Mouse (Mus musculus) A20 (cell line): ENCODE data around the gene Il20rb.

Source experiments
- DNase-seq: peaks from one replicate; pipeline ENCODE4 v3.0.0-alpha.2; 2011; ENCODE audit warnings: low read depth, low spot score

Gene Il20rb

DNA sequence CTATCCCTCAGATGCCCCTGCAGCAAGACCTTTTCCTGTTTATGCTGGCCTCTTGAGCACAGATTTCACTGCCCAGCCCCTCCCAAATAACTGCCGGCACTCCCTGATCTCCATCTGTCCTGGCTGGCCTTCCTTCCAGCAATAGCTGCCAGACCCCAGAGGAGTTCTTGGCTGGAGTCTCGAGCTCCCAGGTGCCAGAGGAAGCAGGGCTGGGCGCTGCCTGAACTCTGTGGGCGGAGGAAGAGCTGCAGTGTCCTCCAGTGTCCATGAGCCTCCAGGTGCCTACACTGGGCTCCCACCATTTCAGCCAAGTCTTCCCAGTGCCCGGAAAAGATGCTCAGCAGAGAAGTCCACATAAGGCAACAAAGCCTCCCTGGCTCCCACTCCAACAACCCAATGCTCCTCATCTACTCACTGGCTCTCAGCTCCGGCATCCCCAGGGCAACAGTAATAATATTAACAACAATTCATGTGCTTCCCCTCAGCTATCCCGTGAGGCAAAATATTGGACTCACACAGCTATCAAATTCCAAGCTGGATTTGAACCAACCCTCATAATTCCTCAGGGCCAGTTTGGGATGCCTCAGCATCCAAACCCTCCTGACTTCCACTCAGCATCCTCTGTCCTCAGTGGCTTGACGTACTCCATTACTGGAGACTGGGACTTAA lies 15.5 kb downstream of the Il20rb start:
- no peak for DNase-seq

DNA sequence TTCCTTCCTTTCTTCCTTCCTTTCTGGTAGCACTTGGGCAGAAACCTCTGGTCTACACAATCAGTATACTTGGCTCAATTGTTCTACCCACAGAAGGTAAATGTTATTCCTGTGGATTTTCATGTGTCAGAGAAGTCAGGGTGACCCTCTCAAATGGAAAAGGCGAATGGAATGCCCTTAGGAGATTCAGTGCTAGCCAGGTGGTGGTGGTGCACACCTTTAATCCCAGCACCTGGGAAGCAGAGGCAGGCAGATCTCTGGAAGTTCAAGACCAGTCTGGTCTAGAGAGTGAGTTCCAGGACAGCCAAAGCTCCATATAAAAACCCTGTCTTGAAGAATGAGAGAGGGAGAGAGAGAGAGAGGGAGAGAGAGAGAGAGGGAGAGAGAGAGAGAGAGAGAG lies 16.4 kb downstream of the Il20rb start:
- no peak for DNase-seq

DNA sequence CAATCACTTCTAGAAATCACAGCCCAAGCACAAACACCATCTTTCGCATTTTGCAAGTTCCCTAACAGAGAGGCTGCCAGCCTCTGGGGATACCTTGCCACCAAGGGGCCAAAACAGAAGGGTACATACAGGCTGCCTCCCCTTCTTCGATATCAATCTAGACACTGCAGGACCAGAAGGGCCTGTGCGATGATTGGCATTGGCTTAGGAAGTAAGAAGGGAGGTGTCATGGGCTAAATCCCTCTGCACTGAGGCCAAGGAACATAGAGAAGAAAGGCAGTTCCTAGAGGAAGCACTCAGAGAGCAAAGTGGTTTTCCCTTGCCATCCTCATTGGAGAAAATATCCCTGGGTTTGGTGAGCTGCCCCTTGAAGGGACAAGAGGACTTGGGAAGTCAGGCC lies 16.9 kb downstream of the Il20rb start:
- no peak for DNase-seq

DNA sequence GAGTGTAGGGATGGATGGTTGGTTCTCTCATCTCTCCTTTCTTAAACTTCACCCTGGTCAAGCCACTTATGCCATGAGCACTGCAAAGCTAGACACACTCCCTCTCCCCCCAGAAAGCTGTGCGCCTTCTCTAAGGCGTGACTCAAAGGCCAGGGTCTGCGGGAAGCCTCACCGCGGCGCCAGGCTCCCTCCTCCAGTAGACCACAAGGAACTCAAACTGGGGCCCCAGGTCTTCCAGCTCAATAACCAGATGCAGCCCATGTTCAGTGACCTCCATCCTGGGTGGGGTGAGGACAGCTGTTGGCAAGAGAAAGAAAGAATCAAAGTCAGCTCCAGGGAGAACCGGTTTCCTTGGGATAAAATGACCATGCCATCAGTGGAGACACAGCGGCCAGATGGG lies 18.4 kb downstream of the Il20rb start:
- no peak for DNase-seq

DNA sequence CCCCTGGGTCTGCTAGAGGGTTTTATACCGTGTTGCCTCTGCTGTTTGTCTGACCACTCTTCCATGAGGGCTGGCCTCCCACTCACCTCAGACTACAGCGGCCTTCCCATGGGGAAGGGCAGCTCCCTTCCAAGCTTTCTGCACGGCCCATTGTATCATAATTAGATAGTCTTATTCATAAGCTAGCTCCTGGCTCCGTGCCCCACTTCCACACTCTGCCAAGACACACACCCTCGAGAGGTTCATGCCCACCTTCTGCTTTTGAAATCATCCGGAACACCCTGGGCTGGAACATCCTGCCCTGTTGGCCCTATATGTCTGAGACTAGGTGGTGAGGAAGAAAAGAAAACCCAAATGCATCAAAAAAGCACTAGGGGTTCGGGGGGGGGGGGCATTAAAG lies 18.9 kb downstream of the Il20rb start:
- DNase-seq, result no peak

DNA sequence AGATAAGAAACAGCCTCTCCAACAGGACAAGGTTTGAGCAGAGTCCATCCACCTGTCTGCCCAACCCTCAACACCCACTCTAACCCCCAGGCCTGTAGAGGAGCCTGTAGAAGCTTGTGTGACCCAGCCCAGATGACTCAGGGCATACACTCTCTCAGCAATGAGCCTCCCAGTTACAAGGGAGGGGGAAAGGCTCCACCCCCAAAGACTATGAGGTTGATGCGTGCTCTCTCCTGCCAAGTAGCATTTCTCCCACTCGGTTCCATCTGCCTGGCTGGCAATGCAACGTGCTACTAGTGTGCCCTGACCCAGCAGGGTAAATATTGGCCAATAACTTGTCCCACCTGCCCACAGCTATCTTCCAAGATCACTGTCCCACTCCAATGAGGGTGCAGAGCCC lies 19.8 kb downstream of the Il20rb start:
- DNase-seq, result no peak

DNA sequence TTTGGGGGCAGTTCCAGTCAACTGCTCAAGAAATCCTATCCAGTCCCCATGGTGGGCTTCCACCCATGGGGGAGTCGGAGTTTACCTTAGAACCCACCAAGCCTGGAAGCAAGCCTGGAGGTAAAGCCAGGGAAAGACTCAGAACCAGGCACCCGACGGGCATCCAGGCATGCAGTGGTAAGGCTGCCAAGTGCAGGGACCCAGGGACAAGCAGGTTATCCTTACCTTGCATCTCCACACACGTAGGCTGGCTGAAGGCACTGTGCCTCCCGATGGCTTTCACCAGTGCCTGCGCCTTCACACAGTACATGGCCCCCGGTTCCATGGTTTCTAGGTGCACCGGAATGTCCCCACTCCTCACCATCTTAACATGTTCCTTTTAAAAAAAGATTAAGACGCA lies 20.6 kb downstream of the Il20rb start:
- no peak for DNase-seq

DNA sequence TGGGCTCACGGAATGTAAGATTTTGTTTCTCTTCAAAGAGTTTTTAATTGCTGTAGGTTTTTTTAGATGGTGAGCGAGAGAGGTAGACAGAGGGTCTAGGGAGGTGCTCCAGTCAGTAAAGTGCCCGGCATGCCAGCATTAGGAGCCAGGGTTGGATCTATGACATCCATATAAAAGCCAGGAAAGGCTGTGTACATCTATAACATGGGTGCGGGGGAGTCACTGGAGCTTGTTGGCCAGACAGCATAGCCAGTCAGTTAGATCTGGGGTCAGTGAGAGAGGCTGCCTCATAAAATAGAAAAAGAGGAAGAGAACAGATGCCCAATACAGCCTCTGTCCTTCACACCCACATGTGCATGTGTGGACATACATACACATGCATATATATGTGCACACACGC lies 21.2 kb downstream of the Il20rb start:
- no peak for DNase-seq

DNA sequence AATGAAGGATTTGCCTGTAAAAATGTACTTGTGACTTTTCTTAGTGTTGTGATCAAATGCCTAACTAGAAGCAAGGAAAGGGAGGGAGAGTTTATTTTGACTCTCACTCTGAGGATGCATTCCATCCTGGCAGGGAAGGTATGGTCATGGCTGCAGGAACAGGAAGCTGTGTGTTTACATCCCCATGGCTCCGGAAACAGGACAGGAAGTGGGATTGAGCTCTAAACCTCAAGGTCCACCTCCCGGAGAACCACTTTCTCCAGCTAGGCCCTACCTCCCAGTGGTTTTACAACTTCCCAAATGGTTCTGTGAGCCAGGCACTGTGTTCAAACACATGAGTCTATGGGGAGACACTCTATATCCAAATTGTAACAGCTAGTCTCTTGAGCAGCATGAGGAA lies 22.8 kb downstream of the Il20rb start:
- no peak for DNase-seq

DNA sequence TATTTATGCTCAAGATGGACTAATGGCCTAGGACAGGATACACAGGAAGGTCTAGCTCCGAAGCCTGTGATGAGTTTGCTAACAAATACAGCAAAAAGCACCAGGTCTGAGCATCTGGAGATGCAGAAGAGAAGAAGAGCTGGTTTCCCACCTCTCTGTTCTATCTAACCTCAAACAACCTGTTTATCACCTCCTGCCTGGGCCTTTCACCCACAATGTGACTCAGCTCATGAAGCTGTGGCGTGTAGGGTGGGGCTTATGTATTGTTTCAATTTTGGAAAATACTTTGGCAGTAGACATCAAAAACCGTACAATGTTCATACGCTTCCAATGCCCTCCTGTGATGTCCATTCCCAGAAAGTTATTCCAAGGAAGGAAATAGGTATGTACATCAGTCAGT lies 24.5 kb downstream of the Il20rb start:
- no peak for DNase-seq

DNA sequence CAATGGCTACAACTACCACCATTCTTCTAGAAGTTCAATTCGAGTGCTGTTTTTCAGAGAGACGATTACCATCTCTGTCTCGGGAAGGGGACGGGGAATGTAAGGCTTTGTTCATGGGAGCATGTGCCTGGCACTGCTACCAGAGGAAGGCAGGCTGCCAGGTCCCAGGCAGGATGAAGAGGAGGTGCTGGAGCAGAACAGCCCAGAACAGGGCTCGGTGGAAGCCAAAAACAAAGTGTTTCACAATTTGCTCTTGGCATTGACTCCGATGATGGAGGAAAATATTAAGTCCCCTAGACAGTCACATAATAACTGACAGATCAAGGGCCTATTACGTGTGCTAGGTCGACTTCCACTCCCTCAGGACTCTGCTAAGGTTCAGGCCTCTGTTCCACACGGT lies 24.9 kb downstream of the Il20rb start:
- no peak for DNase-seq

DNA sequence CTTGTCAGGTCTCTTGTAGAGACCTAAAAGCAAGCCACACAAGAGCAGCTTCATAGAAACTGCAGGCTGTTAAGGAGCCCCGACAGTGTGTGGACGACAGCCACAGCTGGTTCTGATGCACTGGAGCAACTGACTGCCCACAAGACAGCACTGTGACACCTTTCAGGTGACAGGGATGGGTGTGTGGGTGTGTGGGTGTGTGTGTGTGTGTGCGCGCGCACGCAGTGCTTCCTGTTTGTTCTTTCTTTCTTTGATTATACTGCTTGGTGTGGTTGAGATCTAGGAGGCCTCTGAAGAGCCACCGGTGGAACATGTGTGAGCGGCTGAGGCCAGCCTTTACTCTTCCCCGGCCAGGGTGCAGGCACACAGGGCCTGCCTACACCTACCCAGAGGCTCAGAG lies 26.4 kb downstream of the Il20rb start:
- DNase-seq, result no peak

DNA sequence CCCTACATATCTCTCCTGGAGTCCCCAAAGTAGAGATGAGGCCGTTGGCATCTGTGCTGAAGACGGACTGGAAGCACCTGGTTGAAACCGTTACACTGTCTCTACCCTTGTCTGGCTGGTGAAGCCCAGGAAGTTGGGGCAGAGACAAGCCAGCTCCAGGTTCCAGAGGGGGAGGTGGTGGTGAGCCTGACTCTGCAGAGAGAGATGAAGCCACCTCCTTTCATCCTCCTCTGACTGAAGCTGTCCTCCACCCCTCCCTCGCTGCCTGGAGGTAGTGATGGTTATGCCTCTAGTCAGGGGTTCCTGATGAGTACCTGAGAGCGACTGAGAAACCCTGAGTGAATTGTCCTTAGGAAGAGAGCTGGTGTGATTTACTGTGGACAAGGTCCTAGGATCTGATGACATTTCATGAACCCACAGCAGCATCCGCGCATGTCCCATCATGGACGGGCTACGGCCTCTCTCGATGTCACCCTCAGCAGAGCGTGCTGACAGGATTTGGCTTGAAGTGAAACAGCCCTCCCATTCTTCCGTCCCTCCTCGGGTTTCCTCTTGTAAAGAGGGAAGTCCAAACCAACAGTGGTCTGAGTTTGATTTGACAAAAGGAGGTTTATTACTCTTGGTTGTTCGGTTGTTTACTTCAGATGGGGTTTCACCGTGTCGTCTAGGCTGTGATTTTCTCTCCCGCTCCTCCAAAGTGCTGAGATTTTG lies 28.5 kb downstream of the Il20rb start:
- DNase-seq, result no peak

DNA sequence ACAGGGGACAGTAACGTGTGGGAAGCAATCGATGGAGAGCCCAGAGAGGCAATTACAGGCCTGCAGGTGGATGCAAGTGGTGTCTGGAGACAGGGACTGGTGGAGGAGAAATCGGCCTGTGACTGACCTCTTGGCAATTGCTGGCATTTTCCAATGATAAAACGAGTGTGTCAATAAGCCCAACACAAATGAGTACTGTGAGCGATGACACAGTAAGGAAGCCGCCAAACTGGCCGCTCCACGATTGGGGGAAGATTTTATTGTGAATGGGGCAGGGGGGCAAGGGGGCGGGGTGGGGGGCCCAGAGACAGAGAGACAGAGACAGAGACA lies 32.0 kb downstream of the Il20rb start:
- no peak for DNase-seq

DNA sequence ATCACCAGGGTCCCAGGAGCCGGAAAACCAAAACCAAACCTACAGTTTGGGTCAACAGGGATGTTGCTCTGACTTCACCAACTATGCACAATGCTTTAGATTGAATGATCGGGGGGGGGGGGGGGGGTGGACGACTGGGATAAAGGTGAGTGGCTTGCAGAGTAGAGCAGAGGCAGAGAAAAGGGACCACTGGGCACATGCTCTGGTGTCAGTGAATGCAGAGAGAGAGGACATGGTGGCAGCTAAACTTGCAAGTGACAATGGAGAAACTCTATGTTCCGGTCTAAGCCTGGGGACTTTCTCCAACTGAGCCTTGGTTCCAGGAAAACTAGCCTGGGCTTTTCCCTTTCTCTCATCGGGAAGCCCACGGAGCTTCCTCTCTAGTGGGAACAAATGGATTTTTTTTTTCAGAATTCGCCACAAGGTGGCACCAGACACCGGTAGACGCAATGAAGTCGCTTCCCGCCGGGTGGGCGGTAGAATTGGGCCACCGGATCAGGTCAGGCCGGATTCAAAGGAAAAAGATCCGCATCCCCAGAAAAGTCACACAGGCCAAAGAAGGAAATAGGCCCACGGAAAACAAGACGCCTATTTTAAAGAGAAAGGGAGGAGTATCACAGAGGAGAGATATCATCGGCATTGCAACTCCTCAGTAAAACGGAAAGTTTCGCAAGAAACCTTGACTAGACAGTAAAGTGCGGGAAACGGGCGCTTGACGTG lies 32.5 kb downstream of the Il20rb start:
- DNase-seq, result peak; percentile 82

DNA sequence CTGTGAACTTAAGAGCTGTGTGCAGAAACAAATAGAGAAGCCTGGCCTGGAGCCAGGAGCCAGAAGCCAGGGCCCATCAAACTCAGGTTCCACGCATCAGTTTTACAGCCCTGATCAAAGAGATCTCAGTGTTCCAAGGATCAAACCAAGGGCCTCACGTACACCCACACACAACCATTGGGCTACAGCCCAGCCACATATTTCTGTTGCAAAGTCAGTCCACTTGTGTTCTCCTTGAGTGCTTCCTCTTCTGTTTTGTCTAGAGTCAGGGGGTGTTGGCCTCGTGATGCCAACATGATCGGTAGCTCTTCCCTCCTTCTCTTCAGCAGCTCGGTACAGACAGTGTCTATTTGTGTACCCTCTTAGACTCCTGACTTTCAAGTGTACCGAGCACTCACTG lies 34.2 kb downstream of the Il20rb start:
- peak; percentile 21 for DNase-seq

DNA sequence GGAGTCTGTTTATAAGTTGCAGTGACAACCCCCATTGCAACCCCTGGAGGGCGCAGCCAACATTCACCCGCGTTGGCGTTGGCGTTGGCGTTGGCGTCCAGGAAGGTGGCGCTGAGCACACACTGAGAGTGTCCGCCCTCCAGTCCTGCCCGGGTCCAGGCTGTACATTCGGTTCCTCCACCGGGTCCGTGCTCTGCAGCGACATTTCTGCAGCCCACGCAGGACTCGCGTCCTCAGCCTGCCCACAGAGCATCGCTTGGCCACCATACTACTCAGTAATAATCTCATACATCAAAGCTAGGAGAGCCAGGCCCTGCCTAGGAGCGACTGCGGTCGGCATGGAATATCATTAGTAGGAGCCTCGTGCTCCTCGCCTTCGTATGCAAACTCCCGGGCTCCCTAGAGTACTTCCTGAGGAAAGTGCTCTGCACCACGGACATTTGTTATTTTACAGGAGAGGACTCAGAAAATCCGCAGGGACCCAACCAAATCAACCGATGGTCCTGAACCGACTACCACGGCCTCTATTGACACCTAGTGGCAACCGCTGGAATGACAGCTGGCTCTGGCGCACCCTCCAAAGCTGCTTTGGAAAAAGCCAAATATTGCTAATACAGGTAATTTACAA lies 40.4 kb downstream of the Il20rb start:
- DNase-seq, result peak; percentile 83

DNA sequence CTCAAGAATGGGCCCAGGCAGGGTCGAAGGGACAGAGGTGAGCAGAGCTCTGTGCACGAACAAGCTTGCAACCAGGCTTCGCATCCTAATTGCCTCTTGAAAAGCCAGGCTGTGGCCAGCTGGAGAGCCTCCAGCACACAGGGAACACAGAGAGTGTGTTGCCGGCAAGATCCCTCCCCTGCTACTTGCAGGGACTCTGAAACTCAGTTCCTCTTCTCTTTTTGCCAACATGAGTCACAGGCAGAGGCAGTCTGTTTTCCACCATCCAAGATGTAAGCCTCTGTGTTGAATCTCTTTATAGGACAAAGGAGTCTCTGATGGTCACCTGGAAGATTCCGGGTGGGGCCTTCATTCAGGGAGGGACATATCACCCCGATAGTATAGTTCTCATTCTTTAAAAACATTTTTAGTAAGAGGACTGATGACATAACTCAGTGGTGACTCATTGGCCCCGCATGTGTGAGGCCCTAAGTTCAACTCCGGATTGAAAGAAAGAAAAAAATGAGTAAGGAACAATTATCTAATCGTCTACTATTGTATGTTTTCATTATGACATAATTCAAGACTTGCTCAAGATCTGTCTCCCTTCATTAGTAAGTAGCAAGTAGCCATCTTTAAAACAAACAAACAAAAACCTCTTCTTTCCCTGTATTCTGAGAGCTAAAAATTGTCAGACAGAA lies 46.3 kb downstream of the Il20rb start:
- no peak for DNase-seq

DNA sequence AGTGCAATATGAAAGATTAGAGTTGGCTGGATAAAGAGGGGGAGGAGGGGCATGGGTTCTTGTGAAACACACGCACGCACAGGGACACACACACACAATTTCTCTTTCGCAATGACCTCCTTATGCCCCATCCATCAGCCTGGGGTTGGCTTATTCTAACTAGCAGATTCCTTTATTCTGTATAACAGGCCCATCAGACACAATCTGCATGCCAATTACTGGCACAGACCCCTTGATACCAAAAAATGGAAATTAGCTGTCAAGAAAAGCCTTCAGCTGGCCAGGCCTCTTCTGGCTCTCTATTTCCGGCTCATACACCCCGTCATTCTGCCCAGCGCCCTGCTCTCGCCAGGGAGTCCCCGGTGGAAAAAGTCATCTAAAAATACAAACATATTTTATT lies 47.1 kb downstream of the Il20rb start:
- DNase-seq, result no peak

DNA sequence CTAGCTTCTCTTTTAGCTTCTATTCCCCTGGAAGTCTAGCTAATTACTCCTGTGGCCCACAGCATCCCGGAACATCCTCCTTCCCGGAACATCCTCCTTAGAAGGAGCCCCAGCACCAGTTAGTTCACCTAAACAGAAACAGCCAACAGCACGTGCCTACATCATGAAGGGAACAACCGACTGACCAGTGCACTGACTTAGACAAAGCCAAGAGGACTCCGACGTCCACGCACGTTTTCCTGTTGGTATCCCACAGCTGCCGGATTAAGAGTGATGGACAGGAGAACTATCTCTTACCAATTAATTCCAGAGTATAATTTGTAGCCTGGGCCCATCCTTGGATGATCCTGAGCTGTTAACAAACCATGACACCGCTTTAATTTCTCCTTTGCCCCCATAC lies 47.6 kb downstream of the Il20rb start:
- DNase-seq, result no peak

DNA sequence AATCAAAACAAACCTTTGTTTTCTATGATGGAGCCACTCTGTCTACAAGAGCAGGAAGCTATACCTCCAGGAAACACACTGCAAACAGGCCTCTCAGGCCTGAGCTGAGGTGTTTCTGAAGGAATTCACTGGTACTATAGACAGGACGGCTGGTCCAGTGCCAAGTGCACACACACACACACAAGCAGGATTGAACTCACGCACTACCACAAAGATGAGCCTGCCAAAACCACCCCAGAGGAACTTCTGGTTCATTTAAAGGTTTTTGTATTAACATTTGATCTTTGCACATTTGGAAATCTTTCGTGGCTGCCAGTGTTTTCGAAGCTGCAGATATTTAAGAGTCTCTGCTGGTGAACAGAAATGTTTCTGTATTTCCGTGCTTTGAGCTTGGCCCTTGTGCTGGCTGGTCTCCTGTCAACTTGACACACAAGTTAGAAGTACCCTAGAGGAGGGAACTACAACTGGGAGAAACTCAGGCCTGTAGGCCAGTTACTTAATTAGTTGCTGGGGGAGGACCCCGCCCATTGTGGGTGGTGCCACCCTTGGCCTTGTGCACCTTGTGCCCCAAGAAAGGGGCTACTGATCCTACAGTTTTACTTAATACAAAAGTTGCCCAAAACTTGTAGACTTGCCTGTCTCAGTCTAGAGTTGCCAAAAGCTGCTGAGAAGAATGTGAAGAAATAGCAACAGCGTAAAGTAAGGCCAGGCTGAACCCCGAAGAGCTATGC lies 49.6 kb downstream of the Il20rb start:
- no peak for DNase-seq
